Mouse (Mus musculus) bone marrow macrophage, adult 2 months (primary cell): ENCODE measurements around the gene Gm26661.

Source experiments
- CTCF ChIP-seq: IDR thresholded peaks from 2 replicates; pipeline ENCODE4 v1.5.1; 2012; ENCODE audit warnings: low read depth, mild to moderate bottlenecking, low read length, moderate library complexity
- POLR2A ChIP-seq: IDR thresholded peaks from 2 replicates; pipeline ENCODE4 v1.6.1; 2012; ENCODE audit warnings: mild to moderate bottlenecking, low read depth, low read length, borderline replicate concordance

DNA sequence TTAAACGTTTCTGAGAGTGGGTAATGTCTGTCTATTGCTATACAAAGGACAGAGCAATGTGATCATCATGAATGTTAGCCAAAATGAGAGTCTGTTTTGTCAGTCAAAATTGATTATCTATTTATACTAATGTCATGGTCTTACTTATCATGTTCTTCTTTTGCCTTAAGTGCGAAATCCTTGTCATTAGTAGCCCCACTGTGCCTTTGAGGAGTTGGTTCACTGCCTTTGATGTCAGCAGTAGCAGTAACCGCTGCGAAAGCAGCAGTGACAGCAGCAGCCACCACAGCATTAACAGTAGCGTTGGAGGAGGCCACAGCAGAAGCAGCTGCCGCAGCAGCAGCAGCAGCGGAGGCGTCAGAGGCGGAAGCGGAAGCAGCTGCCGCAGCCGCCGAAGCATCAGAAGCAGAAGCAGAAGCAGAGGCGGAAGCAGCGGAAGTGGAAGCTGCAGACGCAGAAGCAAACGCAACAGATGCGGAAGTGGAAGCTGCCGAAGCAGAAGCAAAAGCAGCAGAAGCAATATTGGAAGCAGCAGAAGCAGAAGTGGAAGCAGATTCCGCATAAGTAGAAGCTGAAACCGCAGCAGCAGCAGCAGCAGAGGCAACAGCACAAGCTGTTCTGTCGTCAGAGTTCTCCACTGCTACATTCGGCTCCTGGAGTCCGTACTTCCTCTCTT is 17.5 kb upstream of the Gm26661 start:
- TF ChIP-seq POLR2A (no peak), CTCF (no peak)
